Mouse (Mus musculus): ENCODE results near the gene Nsf.

DNA sequence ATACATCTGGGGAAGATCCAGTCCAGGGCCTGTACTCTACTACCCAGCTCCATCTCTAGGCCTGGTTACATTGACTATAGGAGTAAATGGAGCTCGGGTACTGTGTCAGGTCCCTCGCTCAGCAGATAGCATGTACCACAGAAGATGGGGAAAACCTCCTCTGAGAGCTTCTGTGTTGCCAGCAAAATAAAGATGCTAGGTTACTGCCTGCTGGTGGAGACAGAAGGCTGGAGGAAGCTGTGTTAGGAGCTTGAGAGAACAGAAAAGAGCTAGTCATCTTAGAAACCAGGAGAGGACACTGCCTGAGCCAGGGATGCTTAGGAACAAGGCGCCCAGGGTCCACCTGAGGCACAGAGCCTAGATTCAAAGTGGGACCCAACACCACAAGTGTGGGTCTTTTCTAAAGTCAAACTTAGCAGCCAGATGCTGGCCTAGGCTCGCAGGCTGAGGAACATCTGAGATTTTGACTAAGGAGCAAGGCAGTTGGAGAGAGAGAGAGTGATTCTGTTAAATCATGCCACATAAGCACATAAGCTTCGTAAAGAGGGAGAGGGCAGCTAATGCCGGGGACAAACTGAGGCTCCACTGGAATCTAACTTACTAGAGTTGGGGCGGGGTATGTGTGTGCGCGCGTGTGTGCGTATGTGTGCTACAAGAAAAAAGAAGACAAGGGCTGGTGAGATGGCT lies 66.0 kb downstream of the Nsf start:
- TF ChIP-seq GATA1 (IDR thresholded peaks at IDR 0.05; ENCODE audit: low read length) (no peak), TAL1 (IDR thresholded peaks at IDR 0.05; ENCODE audit: low read length) (no peak)

All from erythroblast, embryonic 14.5 days (primary cell).